Mouse (Mus musculus): ENCODE data around the gene Rasip1.

DNA sequence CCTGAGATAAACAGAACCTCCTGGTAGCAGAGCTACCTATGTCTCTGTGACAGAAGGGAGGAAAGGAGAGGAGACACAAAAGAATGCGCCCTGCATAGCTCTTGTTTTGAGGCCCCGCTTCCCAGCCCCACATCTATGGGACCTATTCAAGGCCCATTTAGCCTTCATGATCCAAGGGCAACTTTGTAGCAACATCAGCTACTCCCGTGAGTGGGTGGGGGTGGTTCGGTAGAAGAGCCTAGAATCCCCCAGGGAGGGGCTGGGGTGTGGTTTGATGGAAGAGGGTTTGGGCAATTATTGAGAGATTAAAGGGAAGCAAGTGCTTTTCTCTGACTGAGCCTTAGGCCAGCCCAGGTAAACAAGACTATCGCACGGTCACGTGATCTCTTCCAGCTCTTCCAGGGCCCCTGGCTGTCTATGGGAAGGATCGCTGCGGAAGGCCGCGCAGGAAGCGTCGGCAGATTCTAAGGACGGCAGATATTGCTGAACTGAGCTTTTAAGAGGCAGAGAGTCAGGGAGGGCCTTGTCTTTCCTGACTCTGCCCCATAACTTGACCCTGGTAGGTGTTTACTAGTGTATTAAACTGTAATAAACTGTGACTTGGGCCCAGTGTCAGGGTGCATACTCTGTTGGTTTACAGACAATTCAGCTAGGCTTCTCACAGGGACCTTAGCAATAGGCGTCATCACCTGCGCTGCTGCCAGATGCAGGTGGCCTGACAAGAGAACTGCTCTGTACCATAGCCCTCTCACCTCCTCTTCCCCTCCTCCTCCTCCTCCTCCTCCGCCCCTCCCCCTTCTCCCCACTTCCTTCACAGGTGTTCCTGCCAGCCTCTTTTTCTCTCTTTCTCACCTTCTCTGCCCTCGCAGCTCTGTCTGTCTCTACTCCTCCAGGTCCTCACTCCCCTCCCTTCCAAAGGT lies 28.1 kb upstream of the Rasip1 start:
- TF ChIP-seq CTCF (IDR thresholded peaks at IDR 0.05; ENCODE audit: borderline replicate concordance, insufficient read depth, low read length) (no peak), POLR2A (IDR thresholded peaks at IDR 0.05; ENCODE audit: low read depth, low read length) (no peak)
